Comparison of ENCODE assay signal across 15 mouse cellular contexts in the genomic region with DNA sequence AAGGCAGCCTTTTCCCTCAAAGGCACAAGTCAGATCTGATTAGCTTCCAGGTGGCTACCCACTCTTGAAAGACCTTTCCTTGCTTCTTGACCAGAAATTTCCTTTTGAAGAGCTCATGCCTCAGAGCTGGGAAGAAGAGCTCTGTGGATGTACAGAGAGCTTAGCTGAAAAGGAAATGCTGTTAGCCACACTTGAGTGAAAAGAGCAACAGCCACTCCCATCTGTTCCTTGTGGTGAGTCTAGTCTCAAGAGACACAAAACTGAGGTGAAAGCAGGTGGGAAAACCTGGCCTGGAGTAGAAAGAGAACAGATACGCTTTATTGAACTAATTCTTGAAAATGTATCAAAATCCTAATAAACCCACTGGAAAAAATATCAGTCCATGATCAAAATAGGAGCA. TPM values are rescaled to one million over a fixed set of nuclear protein-coding genes. Genes with fewer than 3 reads are reported as not detected.
A peak's percentile ranks its signal among the peaks of the same experiment; 100 is the strongest.
DNase-seq lines count a peak whose midpoint lies in the region; ATAC-seq and TF ChIP-seq lines count a peak whose summit lies in the region.
"Had no signal": no experiment of that assay in that cellular context is flagged by ENCODE, and none has a peak within 500 bp of the region (broad histone marks: within the 10 kb centered on the region; RNA-seq: fewer than 3 reads in every experiment).

No protein-coding gene starts in this region.

- H3K9me3 ChIP-seq in liver, embryonic 12.5 days (replicated peaks) = no peaks in the 10 kb centered on the region
- H3K9me3 ChIP-seq in MEL (replicated peaks; ENCODE audit: insufficient read depth, low read length) = no peaks in the 10 kb centered on the region
- H3K9me3 ChIP-seq in forebrain, embryonic 12.5 days = no peaks in the 10 kb centered on the region
- H3K9me3 ChIP-seq: forebrain, embryonic 10.5 days; heart, embryonic 13.5 days; lung, embryonic 15.5 days had no signal

- no peak overlapping the region for H3K27ac ChIP-seq in liver, adult 2 months (replicated peaks; ENCODE audit: insufficient read depth, low read depth, low read length)
- no peak overlapping the region for H3K27ac ChIP-seq in liver, embryonic 12.5 days
- no peak overlapping the region; the same call in 1 of the 2 replicates for H3K27ac ChIP-seq in MEL (ENCODE audit: control insufficient read depth, low read depth, low read length)
- no peak overlapping the region for H3K27ac ChIP-seq in forebrain, embryonic 12.5 days
- H3K27ac ChIP-seq: forebrain, embryonic 10.5 days; heart, embryonic 13.5 days; hindbrain, embryonic 14.5 days; lung, embryonic 15.5 days had no signal

- H3K79me2 ChIP-seq in liver, adult 2 months (ENCODE audit: control insufficient read depth, insufficient read depth, low read length) = no peaks in the 10 kb centered on the region
- H3K79me2 ChIP-seq in MEL (ENCODE audit: control insufficient read depth, insufficient read depth, low read length, poor library complexity) = no peaks in the 10 kb centered on the region

- 95% methylated on average over 1 of the region's 1 CpGs for WGBS in liver, adult 2 months
- WGBS in liver, embryonic 12.5 days (ENCODE audit: insufficient replicate concordance) = 58% methylated on average over 1 of the region's 1 CpGs
- 83% methylated on average over 1 of the region's 1 CpGs for WGBS in forebrain, embryonic 12.5 days

- DNase-seq in liver, adult 2 months (ENCODE audit: extremely low read depth, low read depth, low spot score) = peak; percentile 7
- peak; percentile 68 for DNase-seq in MEL (ENCODE audit: low read depth, low spot score)
- DNase-seq in thymus, postnatal 0 days (ENCODE audit: low spot score) = peak; percentile 70
- DNase-seq in layer of hippocampus, postnatal 14 days (ENCODE audit: low spot score in 2 of 2) = no peak
- no peak for DNase-seq in cerebellum, postnatal 25 days
- DNase-seq: gastrocnemius, postnatal 14 days; kidney, adult 9 months; midbrain, embryonic 14.5 days had no signal

- no peak overlapping the region for H3K4me2 ChIP-seq in liver, embryonic 12.5 days
- H3K4me2 ChIP-seq in forebrain, embryonic 12.5 days = no peak overlapping the region
- H3K4me2 ChIP-seq: heart, embryonic 13.5 days; hindbrain, embryonic 14.5 days; lung, embryonic 15.5 days had no signal

- H3K4me3 ChIP-seq in liver, adult 2 months (ENCODE audit: insufficient read depth, low read depth, low read length) = no peak overlapping the region
- no peak overlapping the region for H3K4me3 ChIP-seq in liver, embryonic 12.5 days
- no peak overlapping the region for H3K4me3 ChIP-seq in MEL (ENCODE audit: control insufficient read depth in 1 of 2, insufficient read depth in 1 of 2, low read depth in 2 of 2, low read length in 2 of 2)
- H3K4me3 ChIP-seq in forebrain, embryonic 12.5 days (replicated peaks) = no peak overlapping the region
- H3K4me3 ChIP-seq: forebrain, embryonic 10.5 days; heart, embryonic 13.5 days; lung, embryonic 15.5 days had no signal

- H3K4me1 ChIP-seq in liver, adult 2 months (ENCODE audit: control insufficient read depth, insufficient read depth, low read length) = no peaks in the 10 kb centered on the region
- H3K4me1 ChIP-seq in liver, embryonic 12.5 days = no peaks in the 10 kb centered on the region
- H3K4me1 ChIP-seq in MEL (ENCODE audit: control insufficient read depth in 1 of 2, insufficient read depth in 2 of 2, low read length in 2 of 2) = peaks cover 0 to 2% of the 10 kb centered on the region in 2 experiments; a peak in 3 of 4 replicates
- H3K4me1 ChIP-seq in forebrain, embryonic 12.5 days = peaks cover 3% of the 10 kb centered on the region; the same call in 1 of the 2 replicates
- H3K4me1 ChIP-seq: heart, embryonic 13.5 days; lung, embryonic 15.5 days had no signal

- H3K27me3 ChIP-seq in liver, adult 2 months (ENCODE audit: control insufficient read depth, insufficient read depth, low read length) = no peaks in the 10 kb centered on the region
- H3K27me3 ChIP-seq in liver, embryonic 12.5 days (replicated peaks) = no peaks in the 10 kb centered on the region
- H3K27me3 ChIP-seq in MEL (ENCODE audit: control insufficient read depth in 1 of 2, insufficient read depth in 2 of 2, low read length in 2 of 2) = no peaks in the 10 kb centered on the region
- no peaks in the 10 kb centered on the region for H3K27me3 ChIP-seq in forebrain, embryonic 12.5 days
- H3K27me3 ChIP-seq: heart, embryonic 13.5 days; lung, embryonic 15.5 days had no signal

- no peak for TF ChIP-seq POLR2A in liver, adult 2 months (IDR thresholded peaks at IDR 0.05; ENCODE audit: extremely low read depth, insufficient read depth, low read length)
- TF ChIP-seq POLR2A in MEL (IDR thresholded peaks at IDR 0.05; ENCODE audit: control insufficient read depth in 1 of 2, insufficient read depth in 1 of 2, low read depth in 1 of 2, low read length in 2 of 2, poor library complexity in 1 of 2) = no peak

- TF ChIP-seq RAD21 in MEL (IDR thresholded peaks at IDR 0.05; ENCODE audit: low read depth, low read length) = no peak

- no peak for ATAC-seq in liver, embryonic 12.5 days
- peak; percentile 87 for ATAC-seq in neutrophil, adult 5-6 weeks (ENCODE audit: extremely low read depth, insufficient number of reproducible peaks, low FRiP score, poor library complexity, severe bottlenecking)
- ATAC-seq in forebrain, embryonic 12.5 days (ENCODE audit: low FRiP score) = no peak

- no peak for TF ChIP-seq CTCF in liver, adult 2 months (IDR thresholded peaks at IDR 0.05; ENCODE audit: low read depth, low read length)
- no peak for TF ChIP-seq CTCF in MEL (IDR thresholded peaks at IDR 0.05 in 2 of 3, conservative IDR thresholded peaks at IDR 0.05 in 1 of 3; ENCODE audit: control insufficient read depth in 1 of 3, insufficient read depth in 1 of 3, low read depth in 2 of 3, low read length in 3 of 3, poor library complexity in 1 of 3, severe bottlenecking in 1 of 3)

- H3K36me3 ChIP-seq in liver, adult 2 months (ENCODE audit: control insufficient read depth, insufficient read depth, low read length) = no peaks in the 10 kb centered on the region; the same call in 1 of the 2 replicates
- H3K36me3 ChIP-seq in liver, embryonic 12.5 days = no peaks in the 10 kb centered on the region
- H3K36me3 ChIP-seq in MEL (ENCODE audit: control insufficient read depth in 1 of 2, insufficient read depth in 2 of 2, low read length in 2 of 2) = peaks cover 0 to 4% of the 10 kb centered on the region in 2 experiments; a peak in 2 of 4 replicates
- H3K36me3 ChIP-seq in forebrain, embryonic 12.5 days (replicated peaks) = no peaks in the 10 kb centered on the region
- H3K36me3 ChIP-seq: lung, embryonic 15.5 days had no signal

- TF ChIP-seq EP300 in MEL (IDR thresholded peaks at IDR 0.05; ENCODE audit: low read depth in 1 of 2, low read length in 2 of 2) = no peak; a peak in 1 of 4 replicates

- H3K9ac ChIP-seq in liver, adult 2 months (ENCODE audit: low read depth, low read length) = no peak overlapping the region
- H3K9ac ChIP-seq in liver, embryonic 12.5 days = no peak overlapping the region
- H3K9ac ChIP-seq in MEL (ENCODE audit: control insufficient read depth, low read depth, low read length, poor library complexity, severe bottlenecking) = no peak overlapping the region
- no peak overlapping the region for H3K9ac ChIP-seq in forebrain, embryonic 12.5 days
- H3K9ac ChIP-seq: heart, embryonic 13.5 days; hindbrain, embryonic 14.5 days; lung, embryonic 15.5 days had no signal

TF ChIP-seq in MEL, 35 proteins besides CTCF, POLR2A, EP300 and RAD21:
- TF ChIP-seq CHD2 (IDR thresholded peaks at IDR 0.05; ENCODE audit: low read length) = no peak
- no peak for TF ChIP-seq NRF1 (IDR thresholded peaks at IDR 0.05; ENCODE audit: insufficient read depth, low read depth, low read length, poor library complexity, severe bottlenecking)
- no peak for TF ChIP-seq MAFK (IDR thresholded peaks at IDR 0.05; ENCODE audit: borderline replicate concordance, low read depth, low read length)
- TF ChIP-seq SIN3A (IDR thresholded peaks at IDR 0.05; ENCODE audit: low read length) = no peak; the same call in 1 of the 2 replicates
- TF ChIP-seq POLR2AphosphoS2 (IDR thresholded peaks at IDR 0.05; ENCODE audit: low read length) = no peak
- TF ChIP-seq USF2 (IDR thresholded peaks at IDR 0.05; ENCODE audit: borderline replicate concordance in 1 of 2, insufficient read depth in 1 of 2, low read depth in 1 of 2, low read length in 2 of 2) = no peak
- no peak for TF ChIP-seq MXI1 (IDR thresholded peaks at IDR 0.05; ENCODE audit: low read depth, low read length)
- no peak for TF ChIP-seq UBTF (IDR thresholded peaks at IDR 0.05; ENCODE audit: borderline replicate concordance, insufficient read depth, low read depth, low read length)
- no peak for TF ChIP-seq MYB (IDR thresholded peaks at IDR 0.05; ENCODE audit: low read depth, low read length)
- no peak for TF ChIP-seq MAX (IDR thresholded peaks at IDR 0.05; ENCODE audit: low read length)
- no peak for TF ChIP-seq TBP (IDR thresholded peaks at IDR 0.05; ENCODE audit: low read depth, low read length)
- no peak for TF ChIP-seq KAT2A (conservative IDR thresholded peaks at IDR 0.05; ENCODE audit: low read depth, low read length)
- TF ChIP-seq GABPA (IDR thresholded peaks at IDR 0.05; ENCODE audit: low read depth, low read length) = no peak
- no peak for TF ChIP-seq MYC (IDR thresholded peaks at IDR 0.05; ENCODE audit: low read depth, low read length)
- TF ChIP-seq ZKSCAN1 (IDR thresholded peaks at IDR 0.05; ENCODE audit: low read depth, low read length) = no peak
- TF ChIP-seq MAZ (IDR thresholded peaks at IDR 0.05; ENCODE audit: low read depth, low read length) = no peak
- TF ChIP-seq HCFC1 (IDR thresholded peaks at IDR 0.05; ENCODE audit: low read depth, low read length) = no peak

RNA-seq across cellular contexts. Expression of gene Fam204a, which starts 43.6 kb away (rescaled TPM):
- total RNA-seq in liver, adult 2 months (2014; rRNA removed) = 7.7 and 13.4 TPM in 2 replicates
- polyA plus RNA-seq in liver, adult 2 months (2012; rRNA removed) = 1.7 and 1.8 TPM in 2 replicates
- 24.6 and 25.3 TPM in 2 replicates for polyA plus RNA-seq in liver, embryonic 12.5 days (2016; fragmentation: Nextera tagmentation; extraction: Ambion mirVana)
- total RNA-seq in MEL (2012; rRNA removed) = 46.1 and 51.2 TPM in 2 replicates
- polyA plus RNA-seq in MEL (2012; ENCODE audit: insufficient read depth in 1 of 2, insufficient read length in 2 of 2, low read depth in 1 of 2, low replicate concordance in 2 of 2, missing spikeins in 1 of 2) = 10 to 100 TPM in 1 of 2 experiments, not detected in 1; 54.0 TPM
- total RNA-seq in neutrophil, adult 5-6 weeks (2017) = 119 and 140 TPM in 2 replicates
- 57.5 and 76.0 TPM in 2 replicates for polyA plus RNA-seq in thymus, postnatal 0 days (2015; fragmentation: Nextera tagmentation; extraction: Ambion mirVana)
- 80.3 and 82.6 TPM in 2 replicates for polyA plus RNA-seq in forebrain, embryonic 12.5 days (2016; fragmentation: Nextera tagmentation; extraction: Ambion mirVana)
- total RNA-seq in layer of hippocampus, postnatal 14 days (2021) = 10 to 100 TPM; 27.0 to 34.3 TPM

Comparison
In these comparisons a context has a peak if more than half of its experiments do, and no peak if none do; other contexts are left out.
1. DNase-seq: peak in liver, adult 2 months (single experiment), MEL (single experiment) and thymus, postnatal 0 days (single experiment); none in layer of hippocampus, postnatal 14 days (0 of 2) and cerebellum, postnatal 25 days (0 of 2).